Mouse (Mus musculus) cerebellum, adult 2 months (tissue): ENCODE data around the gene Kctd19.

Experiments
- CTCF ChIP-seq: fragments of 200-500 bp; IDR thresholded peaks from 2 replicates; pipeline ENCODE4 v1.5.1; 2011; ENCODE audit warnings: low read depth, mild to moderate bottlenecking, control low read depth, low read length, moderate library complexity, borderline replicate concordance; ENCODE audit not compliant: insufficient read depth
- POLR2A ChIP-seq: fragments of 200-500 bp; IDR thresholded peaks from 2 replicates; pipeline ENCODE4 v1.6.1; 2011; ENCODE audit warnings: low read length, control low read depth, borderline replicate concordance; ENCODE audit not compliant: insufficient read depth

DNA sequence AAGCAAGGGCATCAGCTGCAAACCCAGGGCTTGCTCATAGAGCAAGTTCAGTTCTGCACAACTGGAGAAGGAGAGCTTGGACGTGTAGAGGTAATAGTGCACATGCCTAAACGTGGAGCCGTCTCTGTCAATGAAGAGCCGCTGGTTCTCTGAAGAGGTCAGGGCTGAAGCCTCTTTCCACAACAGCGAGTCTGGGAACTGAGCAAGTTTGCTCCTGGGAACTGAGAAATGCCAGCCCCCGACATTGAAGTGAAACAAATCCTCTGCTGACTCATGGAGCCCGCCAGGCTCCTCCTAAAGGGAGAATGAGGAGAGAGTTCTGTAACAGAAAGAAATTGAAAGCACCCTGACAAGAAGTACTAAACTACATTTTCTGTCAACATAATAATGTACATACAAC, 5.0 kb downstream of the Kctd19 start:
- TF ChIP-seq CTCF (no peak), POLR2A (no peak)
